Mouse (Mus musculus) mouse trophoblast stem cell (cell line): ENCODE data around the gene Mpzl3.

Experiments
- in situ Hi-C, 2 experiments: fragments of 300-500 bp; cut with MseI, MboI; formaldehyde crosslinking; loops; 2 replicates in 1 of 2; 3 replicates in 1 of 2; pipeline ENCODE4 v1.15.1; 2025

The Mpzl3 gene

DNA sequence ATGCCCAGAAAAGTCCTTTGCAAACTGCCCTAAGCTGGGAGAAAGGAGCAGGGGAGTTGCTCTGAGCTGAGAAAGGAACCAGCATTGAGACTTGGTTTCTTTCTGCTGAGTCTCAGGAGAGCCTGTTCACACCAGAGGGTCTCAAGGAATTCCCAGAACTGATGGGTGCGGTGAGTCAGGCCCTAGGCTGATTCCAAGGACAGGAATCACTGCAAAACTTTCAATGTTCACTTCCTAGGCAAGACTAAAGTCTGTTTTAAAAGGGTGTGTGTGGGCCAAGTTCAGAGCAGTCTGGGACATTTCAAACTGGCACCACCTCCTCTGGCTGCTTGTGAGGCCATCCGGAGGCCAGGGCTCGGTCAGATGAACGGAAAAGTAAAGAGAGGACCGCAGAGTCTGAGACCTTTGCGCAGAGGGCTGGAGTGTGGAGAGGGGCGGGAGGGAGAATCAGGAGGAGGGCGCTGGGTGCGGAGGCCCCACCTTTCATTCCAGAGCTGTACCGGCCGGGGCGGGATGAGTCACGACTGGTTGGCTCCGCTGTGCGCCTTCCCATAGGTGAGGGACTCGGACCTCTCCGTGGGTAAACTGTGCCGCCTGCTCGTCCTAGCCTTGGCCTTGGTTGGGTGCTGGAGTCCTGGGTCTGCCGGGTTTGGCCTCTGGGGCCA, 12.8 kb upstream of the Mpzl3 start:
- in situ Hi-C loops, result no loop called here

DNA sequence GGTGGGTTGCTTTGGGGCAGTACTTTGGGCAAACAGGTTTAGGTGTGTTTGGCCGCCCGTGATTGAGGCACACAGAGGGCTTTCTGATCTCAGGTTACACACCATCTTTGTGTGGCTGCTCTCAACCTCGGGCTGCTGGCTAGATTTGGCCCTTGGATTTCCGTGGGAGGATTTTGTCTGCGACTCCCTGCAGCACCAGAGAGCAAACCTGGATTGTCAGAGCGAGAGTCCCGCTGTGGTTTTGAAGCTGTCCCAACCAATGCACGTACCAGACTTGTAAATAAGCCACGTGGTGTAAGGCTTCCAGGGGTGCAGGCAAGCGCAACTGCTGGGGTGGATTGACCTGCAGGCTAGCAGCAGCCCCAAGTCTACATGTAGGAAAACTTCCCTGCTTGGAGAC, 12.0 kb upstream of the Mpzl3 start:
- in situ Hi-C loops, result no loop called here

DNA sequence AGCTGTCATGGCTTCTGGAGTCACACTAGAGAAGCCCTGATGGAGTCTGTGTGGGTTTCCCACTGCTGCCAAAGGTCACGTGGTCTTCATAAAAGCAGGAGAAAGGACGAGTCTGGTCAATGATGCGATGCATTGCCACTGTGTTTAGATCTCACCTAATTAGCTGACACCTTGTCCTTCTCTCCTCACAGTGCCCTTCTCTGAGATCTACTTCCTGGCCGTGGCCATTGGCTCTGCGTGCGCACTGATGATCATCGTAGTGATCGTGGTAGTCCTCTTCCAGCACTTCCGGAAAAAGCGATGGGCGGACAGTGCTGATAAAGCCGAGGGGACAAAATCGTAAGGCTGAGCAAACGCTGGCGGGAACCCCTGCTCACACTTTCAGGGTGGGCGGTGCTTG, 8.0 kb upstream of the Mpzl3 start:
- in situ Hi-C loops, result no loop called here

DNA sequence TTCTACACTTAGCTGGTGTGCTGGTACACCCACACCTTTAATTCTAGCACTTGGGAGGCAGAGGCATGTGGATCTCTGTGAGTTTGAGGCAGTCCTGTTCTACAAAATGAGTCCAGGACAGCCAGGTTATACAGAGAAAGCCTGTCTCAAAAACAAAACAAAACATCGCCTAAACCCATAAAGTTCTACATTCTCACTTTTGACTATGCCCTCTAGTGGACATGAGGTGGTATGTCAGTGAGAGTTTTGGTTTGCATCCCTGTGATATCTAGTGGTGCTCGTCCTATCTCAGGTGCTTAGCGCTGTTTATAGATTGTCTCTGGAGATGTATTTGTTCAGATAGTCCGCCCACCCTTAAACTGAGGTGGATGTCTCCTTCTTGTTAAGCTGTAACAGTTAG, 6.5 kb upstream of the Mpzl3 start:
- in situ Hi-C loops, result no loop called here

DNA sequence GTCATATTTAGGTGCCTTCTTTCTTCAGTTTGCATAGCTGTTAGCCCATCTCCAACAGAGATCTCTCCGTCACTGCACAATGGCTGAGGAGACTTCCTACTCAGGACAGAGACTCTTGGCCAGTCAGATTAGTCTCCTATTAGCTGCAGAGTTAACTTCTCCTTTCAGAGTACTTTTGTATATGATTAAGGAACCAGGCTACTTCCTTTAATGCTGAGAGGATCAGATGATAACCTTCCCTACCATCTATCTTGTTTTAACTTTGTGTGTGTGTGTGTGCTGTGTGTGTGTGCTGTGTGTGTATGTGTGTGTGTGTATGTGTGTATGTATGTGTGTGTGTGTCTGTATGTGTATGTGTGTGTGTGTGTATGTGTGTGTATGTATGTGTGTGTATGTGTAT, 5.3 kb upstream of the Mpzl3 start:
- in situ Hi-C loops, result no loop called here

DNA sequence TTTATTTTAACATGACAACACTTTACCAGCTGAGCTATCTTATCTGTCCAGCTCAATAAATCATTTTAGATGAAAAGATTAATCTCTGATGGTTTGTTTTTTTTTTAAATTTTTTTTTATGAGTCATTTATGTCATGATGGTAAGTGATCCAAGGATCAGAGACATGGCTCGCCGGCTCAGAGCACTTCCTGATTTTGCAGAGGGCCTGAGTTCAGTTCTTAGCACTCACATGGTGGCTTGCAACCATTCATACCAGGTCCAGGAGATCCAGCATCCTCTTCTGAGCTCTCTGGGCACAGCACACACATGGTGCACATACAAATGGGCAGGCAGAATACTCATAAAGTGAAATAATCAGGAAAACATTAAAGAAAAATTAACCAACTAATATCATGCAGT, 4.7 kb upstream of the Mpzl3 start:
- in situ Hi-C loops, result no loop called here

DNA sequence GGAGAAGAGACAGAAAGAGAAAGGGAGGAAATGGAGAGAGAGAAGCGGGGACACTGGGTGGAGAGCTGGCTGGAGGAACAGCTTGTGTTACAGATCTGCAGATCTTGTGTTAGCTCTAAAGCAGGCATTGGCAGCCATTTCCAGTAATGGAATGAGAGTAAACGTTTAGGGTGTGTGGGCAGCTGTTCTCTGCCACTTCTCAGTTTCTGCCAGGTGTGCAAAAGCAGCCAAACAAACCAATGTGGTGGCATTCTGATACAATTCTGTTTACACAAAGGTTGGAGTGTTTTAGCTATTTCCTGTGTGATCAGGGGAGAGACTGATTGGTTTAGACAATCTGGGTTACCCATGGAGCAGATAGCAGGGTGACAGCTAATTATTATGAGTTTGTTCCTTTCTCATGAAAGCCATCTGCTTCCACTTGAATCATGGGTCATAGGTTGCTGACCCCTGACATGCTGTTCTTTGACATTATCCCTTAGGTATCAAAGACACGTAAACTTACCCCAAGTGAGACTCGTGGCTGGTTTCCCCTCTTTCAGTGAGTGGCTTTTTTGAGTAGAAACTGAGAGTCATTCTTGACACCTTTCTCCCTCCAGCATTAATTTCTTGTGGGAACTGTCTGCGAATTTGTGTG, 3.4 kb downstream of the Mpzl3 start:
- in situ Hi-C loops, result no loop called here

DNA sequence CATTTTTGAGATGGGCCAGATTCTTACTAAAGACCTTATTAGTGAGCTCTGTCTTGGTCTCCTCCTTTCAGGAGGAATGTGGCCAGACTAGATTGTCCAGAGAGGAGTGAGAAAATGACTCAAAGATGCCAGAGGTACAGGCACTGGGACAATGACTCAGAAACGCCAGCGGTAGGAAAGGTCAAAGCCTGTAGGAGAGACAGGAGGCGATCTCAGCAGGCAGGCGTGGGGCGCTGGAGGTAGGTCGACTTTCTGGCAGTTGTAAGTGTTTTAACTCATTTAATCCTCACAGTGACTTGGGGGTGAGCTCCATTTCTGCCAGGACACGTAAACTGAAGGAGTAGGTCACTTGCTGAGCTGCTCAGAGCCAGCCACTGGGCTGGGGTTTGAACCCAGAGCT, 5.2 kb downstream of the Mpzl3 start:
- in situ Hi-C loops, result no loop called here

DNA sequence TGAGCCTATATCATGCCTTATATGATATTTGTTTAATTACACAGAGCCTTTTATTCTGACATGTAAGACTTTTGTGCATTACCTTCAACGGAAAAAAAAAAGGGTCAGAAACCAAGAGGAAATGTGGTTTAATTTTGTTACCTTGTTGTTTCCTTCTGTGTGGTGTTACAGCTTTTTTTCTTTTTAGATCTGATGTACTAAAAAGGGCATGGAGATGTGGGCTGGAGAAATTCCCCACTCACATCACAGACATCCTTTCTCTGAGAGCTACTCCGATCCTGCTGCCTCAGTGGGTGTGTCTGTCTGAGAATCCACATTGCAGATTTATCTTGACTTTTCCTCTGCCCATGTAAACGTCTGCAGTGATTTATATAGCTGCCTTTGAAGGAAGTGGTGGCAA, 7.7 kb downstream of the Mpzl3 start:
- in situ Hi-C loops, result no loop called here

DNA sequence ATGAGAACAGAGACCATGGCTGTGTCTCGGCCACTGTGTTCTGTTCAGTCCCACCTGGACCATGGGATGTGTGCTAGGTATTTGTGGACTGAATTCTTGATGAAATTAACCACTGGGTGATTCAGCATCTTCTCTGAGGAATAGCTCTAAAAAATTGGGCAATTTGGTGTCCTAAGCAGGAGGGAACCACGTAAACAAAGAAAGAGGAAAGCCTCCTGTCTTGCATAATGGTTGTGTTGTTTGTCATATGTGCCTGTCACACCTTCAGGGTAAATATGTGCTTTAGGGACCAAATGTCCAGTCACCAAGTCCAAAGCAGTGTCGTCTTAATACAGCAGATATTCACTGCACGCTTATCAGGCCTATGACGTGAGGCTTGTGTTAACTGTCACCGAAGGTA, 9.4 kb downstream of the Mpzl3 start:
- in situ Hi-C loops, result no loop called here

DNA sequence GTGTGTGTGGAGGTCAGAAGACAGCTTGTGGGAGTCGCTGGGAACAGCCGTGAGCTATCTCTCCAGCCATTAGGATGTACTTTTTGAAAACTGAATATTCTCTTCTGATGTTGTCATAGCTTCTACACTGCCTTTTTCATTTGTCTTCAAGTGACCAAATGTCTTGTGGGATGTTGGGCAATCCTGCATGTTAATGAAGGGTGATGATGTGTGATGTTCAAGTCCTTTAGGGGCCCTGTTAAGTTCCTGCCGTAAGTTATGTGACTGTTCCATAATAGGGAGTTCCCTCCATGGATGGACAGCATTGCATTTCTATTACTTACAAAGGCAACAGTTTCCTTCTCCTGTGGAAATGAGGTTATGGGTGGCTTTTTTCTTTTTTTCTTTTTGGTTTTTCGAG, 11.7 kb downstream of the Mpzl3 start:
- in situ Hi-C loops, result no loop called here

DNA sequence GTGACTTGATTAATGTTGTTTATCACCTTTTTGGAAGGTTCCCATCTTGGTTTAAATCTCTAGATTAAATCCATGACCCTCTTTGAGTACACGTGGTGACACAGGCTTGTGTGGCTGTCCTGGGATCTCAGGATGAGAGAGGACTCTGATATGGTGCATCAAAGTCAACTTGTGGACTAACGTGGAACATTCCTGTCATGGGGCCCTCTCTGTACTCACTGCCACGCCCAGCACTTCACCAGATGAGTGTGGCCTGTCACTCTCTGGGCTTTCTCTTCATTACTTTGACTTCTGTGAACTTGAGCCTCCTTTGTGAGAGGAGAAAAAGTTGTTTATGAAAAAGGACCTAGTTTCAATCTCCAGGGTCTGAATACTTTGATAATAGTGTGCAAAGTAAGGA, 16.8 kb downstream of the Mpzl3 start:
- in situ Hi-C loops, result no loop called here

DNA sequence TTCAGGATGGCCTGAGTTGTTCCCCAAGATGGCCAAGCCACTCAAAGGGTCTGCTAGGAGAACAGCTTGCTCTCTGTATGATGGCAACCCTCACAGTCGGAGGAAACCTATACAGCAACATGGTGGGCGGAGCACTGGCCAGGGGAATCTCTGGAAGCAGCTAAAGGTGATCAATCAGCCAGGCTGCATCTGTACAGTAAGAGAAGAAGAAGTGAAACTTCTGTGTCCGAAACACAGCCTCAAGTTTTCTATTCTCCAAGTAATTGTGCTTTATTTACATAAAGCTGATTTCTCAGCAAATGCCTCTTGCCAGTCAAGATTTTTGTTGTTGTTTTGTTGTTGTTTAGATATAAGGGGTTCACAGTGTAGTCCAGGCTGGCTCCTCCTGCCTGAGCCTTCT, 22.9 kb downstream of the Mpzl3 start:
- in situ Hi-C loops, result no loop called here

DNA sequence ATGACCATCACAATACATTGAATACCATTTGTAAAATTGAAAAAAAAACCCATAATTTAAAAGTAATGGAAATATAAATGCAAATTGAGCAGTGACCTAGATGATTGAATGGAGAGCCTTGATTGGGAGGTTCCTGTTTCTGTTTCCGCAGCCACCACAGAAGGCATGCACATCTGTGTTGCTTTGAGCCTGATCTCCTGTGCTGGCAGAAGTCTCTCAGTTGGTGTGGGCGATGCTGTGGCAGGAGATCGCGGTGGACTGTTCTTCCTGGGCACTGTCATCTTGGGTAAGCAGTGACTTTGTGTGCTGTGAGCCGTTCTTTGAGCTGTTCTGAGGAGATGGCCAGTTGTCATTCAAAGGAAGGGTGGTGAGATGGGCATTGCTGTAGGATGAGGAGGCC, 24.0 kb downstream of the Mpzl3 start, which contains the start of gene Jaml:
Gene Jaml, plus strand, starts transcription at position 173 of the 400 bp plus-strand sequence.
- in situ Hi-C loops, result no loop called here

DNA sequence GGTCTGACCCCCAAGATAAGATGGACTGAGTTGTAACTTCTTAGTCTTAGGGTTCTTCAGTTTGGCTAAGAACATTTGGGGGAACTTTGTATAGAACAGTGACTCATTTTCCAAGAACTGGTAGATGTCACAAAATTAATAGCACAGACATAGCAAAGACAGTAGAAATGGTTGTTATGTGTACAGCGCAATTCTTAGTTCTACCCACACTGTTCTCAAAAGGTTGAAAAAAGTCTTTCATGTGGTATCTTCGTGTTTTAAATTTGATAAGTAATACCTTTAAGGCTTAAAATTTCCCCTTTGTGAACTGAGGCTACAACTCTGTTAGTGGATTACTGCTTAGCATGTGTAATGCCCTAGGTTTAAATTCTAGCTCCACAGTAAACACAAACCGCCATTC, 28.1 kb downstream of the Mpzl3 start:
- in situ Hi-C loops, result no loop called here

DNA sequence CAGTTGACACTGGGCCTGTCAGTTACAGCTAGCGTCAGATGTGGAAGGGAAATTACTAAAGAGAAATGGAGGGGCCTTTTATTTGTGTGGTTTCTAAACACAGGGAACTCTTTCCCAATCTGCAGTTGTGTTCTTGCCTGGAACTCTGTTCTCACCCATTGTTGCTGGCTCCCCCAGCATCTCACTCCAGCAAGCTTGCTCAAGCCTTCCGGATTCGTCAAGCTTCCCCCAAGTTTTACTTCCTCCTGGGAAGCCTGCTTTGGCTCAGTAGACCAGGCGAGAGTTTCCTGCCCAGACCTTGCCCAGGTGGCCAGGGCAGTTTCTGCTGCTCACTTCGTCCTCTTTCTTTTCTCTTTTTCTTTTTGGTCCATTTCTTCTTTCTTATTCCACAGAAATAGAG, 29.6 kb downstream of the Mpzl3 start:
- in situ Hi-C loops, result no loop called here

DNA sequence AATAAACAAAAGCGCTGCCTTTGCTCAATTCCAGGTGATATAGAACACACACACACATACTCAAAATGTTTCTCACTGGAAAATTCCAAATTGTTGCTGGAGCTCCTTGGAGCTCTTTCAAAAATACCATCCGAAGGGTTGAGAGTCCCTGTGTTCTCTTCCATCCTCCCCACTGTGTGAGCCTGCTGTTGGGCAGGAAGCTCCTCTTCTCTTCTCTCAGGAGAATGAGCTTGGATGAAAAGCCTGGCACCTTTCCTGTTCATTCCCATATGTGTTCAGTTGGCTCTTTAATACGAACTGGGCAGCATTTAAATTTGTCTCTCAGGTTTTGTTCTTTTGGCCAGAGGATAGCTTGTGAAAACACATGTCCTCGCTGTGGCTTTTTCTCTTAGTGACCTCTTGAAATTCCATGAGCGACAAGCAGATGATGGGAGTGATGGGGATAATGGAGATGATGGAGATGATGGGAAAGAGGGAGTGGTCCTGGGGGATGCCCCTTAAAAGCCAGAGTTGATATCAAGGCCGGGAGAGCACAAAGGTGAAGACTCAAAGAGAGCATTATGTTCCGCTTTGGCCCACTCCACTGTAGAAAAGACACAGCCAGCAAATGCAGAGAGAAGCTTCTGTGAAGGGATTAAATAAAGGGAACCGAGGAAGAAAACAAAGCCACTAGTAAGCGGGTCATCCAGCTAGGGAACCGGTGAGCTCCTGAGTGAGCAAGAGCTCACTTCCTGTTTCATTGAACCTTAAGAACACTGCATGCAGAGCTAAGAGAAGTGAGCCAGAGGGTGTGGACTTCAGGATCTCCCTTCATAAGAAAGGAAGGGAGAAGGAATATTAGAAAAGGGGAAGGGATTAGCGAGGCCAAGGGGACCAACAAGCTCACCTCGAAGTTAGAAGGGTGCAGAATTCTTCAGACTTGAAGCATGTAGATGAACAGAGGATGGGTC, 31.0 kb downstream of the Mpzl3 start:
- in situ Hi-C loops, result no loop called here

DNA sequence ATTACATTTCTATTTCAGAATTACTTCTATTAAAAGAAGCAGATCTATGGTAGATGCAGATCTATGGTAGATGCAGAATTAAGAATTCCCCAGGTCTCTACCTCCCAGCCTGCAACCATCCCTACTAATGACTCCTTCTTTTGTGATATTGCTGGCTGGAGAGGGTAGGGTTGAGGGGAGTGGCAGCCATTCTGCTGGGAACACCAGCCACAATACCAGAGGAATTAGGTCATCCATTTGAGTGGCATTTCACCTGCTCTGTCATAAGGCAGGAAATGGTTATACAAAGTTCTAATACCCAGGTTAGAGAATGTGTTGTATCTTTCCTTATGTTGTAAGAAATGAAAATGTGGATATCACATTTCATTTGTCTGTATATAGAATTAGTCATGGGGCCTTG, 33.1 kb downstream of the Mpzl3 start:
- in situ Hi-C loops, result no loop called here

DNA sequence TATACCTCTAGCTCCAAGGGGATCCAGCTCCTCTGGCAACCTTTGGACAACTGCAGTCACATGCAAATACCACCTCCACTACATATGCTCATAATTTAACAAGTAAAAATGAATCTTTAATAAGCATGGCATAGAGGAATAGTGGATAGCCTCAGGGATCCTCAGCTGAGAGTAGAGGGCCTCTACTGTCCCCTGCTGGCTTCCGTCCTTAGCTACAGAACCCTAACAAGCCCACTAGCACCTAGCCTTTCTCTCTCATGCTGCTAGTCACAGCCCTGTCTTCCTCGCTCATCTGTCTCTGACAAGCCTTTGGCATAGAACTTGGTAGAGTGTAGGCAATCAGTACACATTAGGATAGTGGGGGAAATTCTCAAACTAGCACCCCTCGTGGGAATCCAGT, 35.8 kb downstream of the Mpzl3 start:
- in situ Hi-C loops, result no loop called here

DNA sequence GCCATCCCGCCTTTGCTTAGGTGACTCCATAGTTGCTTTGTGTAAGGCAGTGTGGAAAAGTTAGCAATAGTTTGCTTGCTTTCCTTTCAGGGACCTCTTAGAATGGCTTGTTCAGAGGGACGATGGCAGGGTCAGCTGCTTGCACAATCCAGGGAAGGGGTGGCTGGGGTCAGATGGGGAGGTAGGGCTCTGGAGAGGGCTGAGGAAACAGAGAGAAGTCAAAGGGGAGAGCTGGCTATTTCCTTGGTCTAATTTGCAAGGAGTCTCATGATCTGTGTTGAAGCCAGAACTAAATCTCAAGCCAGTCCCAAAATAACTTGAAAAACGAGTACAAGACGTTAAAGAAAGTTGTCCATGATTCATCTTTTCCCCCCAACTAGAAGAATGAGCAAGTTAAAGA, 37.7 kb downstream of the Mpzl3 start:
- in situ Hi-C loops, result no loop called here

DNA sequence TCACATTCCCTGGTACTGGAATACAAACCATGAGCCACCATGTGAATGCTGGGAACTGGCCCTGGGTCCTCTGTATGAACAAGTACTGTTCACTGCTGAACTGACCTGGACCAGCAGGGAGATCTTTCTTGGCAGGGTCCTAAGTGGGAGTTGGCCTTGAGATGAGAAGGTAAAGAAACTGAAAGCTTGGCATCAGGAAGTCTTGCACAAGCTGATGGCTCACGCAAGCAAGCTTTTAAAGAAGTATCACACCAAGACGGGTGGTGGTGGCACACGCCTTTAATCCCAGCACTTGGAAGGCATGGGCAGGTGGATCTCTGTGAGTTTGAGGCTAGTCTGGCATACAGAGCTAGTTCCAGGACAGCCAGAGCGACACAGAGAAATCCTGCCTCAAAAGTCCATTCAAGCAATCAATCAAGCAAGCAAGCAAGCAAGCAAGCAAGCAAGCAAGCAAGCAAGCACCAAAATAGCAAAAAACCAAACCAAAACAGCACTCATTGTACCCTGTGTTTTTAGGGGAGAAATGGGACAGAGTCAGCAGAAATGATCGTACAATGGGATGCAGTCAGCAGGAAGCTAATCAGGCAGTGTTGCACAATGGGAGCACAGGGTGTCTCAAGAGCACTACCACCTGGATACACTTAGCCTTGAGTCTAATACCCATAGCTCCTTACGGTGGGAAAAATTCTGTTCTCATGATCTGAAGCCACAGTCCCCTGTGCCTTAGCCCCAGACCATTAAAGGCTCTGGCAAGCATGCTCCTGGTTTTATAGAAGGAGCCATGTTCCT, 40.4 kb downstream of the Mpzl3 start:
- in situ Hi-C loops, result no loop called here

DNA sequence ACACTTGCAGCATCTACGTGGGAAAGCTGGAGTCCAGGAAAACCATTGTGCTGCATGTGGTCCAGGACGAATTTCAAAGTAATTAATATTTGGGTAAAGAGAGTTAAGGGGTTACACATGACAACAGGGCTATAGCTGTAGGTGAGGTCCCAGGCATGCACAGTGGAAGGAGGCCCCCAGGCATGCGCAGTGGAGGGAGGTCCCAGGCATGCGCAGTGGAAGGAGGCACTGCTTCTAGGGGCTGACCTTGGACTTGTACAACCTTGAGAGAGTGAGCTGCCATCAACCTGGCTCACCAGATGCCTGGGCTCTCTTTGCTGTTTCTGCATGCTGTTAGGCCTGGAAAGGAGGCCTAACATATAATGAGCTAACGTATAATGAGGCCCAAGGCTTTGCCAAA, 42.9 kb downstream of the Mpzl3 start:
- in situ Hi-C loops, result no loop called here
